Mouse (Mus musculus) frontal cortex, postnatal 25 days (tissue): ENCODE measurements around the gene N4bp2l1.
A peak's percentile ranks its signal among the peaks of the same experiment; 100 is the strongest.

Experiments
- DNase-seq, 2 experiments: peaks; one replicate each; pipeline ENCODE4 v3.0.0; 2022; ENCODE audit warnings: low spot score in 2 of 2

Gene N4bp2l1

DNA sequence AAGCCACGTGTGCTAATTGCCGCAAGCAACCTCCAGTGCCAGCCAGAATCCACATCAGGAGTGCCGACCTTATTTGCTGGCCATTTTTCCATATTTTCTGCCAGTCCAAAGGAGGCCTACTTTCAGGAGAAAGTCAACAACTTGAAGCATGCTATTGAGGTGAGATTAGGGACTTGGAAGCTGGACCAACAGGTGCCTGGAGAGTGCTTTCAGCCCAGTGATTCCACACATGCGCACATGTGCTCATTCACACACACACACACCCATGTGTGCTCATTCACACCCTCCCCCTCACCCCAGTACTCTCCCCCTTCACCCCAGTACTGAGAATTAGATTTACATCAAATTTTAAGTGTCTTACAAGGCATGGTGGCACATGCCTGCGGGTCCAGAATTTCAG lies 30.0 kb downstream of the N4bp2l1 start:
- DNase-seq: no peak

GRCm38 (mm10) chr5:150566226-150566625 lies 30.8 kb downstream of the N4bp2l1 start:
- no peak for DNase-seq

DNA sequence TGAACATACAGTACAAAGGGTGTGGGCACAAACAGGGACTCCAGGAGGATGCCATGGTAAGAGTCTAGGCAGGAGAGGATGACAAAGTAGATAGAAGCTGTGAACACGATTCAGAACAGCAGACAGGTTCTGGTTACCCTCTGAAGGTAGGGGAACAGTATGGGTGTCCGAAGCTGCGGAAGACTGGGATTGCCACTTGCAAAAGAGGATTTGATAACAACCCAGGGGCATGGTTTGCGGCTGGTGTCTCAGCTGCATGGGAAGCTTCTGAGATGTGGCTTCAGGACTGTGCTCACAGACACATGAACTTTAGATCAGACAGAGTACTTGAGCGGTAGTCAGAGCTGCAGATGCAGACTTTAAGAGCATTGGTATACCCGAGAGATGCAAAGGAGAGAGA lies 32.6 kb downstream of the N4bp2l1 start:
- no peak for DNase-seq

- DNase-seq: no peak
These were observed 35.2 kb downstream of the N4bp2l1 start for GRCm38 (mm10) chr5:150561783-150562182.

DNA sequence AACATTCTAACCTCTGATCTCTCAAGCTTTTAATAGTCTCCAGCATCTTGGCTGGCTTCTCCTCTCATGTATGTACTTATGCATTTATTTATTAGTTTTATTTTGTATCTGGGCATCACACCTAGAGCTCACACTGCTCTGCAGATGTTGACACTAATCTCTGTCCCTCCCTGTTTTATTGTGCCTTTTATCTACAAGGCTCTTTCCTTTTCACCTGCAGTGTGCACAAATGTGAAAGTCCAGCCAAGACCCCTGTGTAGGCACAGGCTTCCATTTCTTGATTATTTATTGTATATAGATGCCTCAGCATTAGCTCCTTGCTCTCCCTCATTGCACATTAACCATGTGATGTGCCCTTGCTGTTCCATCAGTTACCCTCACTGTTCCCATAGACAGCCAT lies 35.6 kb downstream of the N4bp2l1 start:
- no peak for DNase-seq

- DNase-seq: no peak
These were observed 36.1 kb downstream of the N4bp2l1 start for GRCm38 (mm10) chr5:150560851-150561250.

- no peak for DNase-seq
These were observed 37.4 kb downstream of the N4bp2l1 start for GRCm38 (mm10) chr5:150559519-150560103.

- DNase-seq: no peak
These were observed 45.4 kb downstream of the N4bp2l1 start for GRCm38 (mm10) chr5:150551637-150552036.

GRCm38 (mm10) chr5:150543184-150543583 lies 53.8 kb downstream of the N4bp2l1 start:
- DNase-seq: no peak

- DNase-seq: no peak
These were observed 55.7 kb downstream of the N4bp2l1 start for GRCm38 (mm10) chr5:150541302-150541701.

GRCm38 (mm10) chr5:150525239-150525638 lies 71.7 kb downstream of the N4bp2l1 start:
- DNase-seq: no peak

DNA sequence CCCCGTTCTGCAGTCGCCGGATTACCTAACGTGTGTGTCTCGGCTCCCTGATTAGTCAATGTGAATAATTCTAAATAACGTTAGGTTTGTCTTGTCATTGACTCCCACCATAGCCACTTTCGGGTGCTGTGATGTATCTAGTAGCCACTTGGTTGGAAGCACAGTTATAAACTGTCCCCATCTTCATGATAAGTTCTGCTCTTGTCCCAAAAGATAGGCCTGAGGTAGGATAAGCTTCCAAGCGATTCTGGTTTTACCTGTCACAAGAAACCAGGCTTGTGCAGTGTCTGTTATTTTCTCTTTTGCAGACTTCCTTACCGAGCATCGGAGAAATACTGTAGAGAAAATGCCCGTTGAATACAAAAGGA lies 74.1 kb downstream of the N4bp2l1 start:
- no peak for DNase-seq

DNA sequence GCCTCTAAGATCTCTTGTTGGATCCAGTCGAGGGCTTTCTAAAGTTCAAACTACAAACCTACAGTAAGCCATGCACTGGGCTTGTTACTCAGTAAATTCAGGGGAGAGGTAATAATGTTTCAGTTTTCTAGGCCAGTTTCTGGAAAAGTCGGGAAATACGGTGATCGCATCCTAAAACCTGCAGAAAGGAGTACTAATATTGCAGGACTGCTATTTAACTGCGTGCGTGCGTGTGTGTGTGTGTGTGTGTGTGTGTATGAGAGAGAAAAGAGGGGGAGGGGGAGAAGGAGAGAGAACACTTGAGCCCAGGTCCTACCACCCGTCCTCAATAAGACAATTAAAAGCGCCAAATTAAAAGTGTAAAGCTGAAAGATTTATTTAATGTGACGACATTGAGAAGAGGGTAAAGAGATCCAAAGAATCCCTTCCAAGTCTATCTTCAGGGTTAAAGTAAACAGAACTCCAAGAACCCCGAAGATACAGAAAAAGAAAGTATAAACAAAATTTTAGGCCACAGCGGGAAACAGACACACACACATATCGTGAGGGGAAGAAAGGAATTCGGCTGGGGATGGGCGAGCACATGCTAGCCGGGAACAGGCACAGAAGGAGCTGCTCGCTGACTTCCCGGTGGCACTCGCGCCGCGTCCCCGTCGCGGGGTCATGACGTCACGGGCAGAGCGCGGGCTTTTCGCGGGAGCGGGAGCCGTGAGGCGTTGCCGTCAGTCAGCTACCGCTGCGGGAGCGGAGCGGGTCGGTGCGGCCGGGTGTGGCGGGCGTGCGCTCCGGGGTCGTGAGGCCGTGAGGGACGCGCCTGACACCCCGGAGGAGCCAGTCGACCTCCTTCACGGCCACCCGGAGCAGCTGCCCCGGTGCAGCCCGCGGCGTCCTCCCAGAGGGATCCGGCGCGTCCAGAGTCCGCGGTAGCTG lies 74.8 kb downstream of the N4bp2l1 start, which contains the start of gene Brca2:
Brca2 (plus strand) TSS at position 694 of the 930 bp plus-strand sequence.
- DNase-seq: peak; percentile 79 to 90
